Mouse (Mus musculus) neural tube, embryonic 11.5 days (tissue): ENCODE data around the gene Lcn10. TPM values are rescaled to one million over a fixed set of nuclear protein-coding genes. Genes with fewer than 3 reads are reported as not detected.
A peak's percentile ranks its signal among the peaks of the same experiment; 100 is the strongest.

Experiments
- ATAC-seq: fragments of 200-750 bp; cut with Nextera tagmentation; 2 replicates; pipeline ENCODE4 v1.8.0; 2017; ENCODE audit warnings: moderate number of reproducible peaks, mild to moderate bottlenecking, moderate TSS enrichment, moderate library complexity; ENCODE audit not compliant: insufficient read depth, low FRiP score, low TSS enrichment
- DNase-seq: peaks from one replicate; pipeline ENCODE4 v3.0.0-alpha.2; 2015; ENCODE audit warnings: low spot score
- H3K27ac ChIP-seq: fragments of 300-500 bp; sonication (generic); 2 replicates; pipeline ENCODE4 v1.5.1; 2014; ENCODE audit warnings: low read depth, mild to moderate bottlenecking, low read length
- H3K27me3 ChIP-seq: fragments of 300-500 bp; sonication (generic); 2 replicates; pipeline ENCODE4 v1.6.1; 2014; ENCODE audit warnings: mild to moderate bottlenecking, low read length, mixed read lengths; ENCODE audit not compliant: control insufficient read depth, insufficient read depth
- H3K36me3 ChIP-seq: fragments of 300-500 bp; sonication (generic); 2 replicates; pipeline ENCODE4 v1.6.1; 2014; ENCODE audit warnings: mild to moderate bottlenecking, low read length, moderate library complexity, mixed read lengths; ENCODE audit not compliant: control insufficient read depth, insufficient read depth
- H3K4me1 ChIP-seq: fragments of 300-500 bp; sonication (generic); 2 replicates; pipeline ENCODE4 v1.6.1; 2014; ENCODE audit warnings: low read length, mixed read lengths; ENCODE audit not compliant: control insufficient read depth, insufficient read depth
- H3K4me2 ChIP-seq: fragments of 300-500 bp; sonication (generic); 2 replicates; pipeline ENCODE4 v1.6.1; 2014; ENCODE audit warnings: low read depth, mild to moderate bottlenecking, moderate library complexity
- H3K4me3 ChIP-seq: fragments of 300-500 bp; sonication (generic); 2 replicates; pipeline ENCODE4 v1.5.1; 2014; ENCODE audit warnings: low read depth, low read length
- H3K9ac ChIP-seq: fragments of 300-500 bp; sonication (generic); 2 replicates; pipeline ENCODE4 v1.6.1; 2014; ENCODE audit warnings: mild to moderate bottlenecking, low read length
- H3K9me3 ChIP-seq: fragments of 300-500 bp; sonication (generic); 2 replicates; pipeline ENCODE4 v1.6.1; 2016; ENCODE audit warnings: low read length; ENCODE audit not compliant: control insufficient read depth
- WGBS: fragments of 180-500 bp; shearing (Covaris S2); extraction: QIAGEN DNeasy Blood & Tissue Kit; methylation state at CpG from one replicate; pipeline ENCODE4 v1.1.7; 2014; 5-methylcytosine and 5-hydroxymethylcytosine counted together
- polyA plus RNA-seq: library from polyadenylated mRNA; unstranded; fragments of >200 nt; fragmentation: Nextera tagmentation; extraction: Ambion mirVana; gene quantifications from 2 replicates; pipeline ENCODE4 v1.2.1, GENCODE M21; 2014

Lcn10 gene
- polyA plus RNA-seq, 1 experiment from 2014 or later = not detected

DNA sequence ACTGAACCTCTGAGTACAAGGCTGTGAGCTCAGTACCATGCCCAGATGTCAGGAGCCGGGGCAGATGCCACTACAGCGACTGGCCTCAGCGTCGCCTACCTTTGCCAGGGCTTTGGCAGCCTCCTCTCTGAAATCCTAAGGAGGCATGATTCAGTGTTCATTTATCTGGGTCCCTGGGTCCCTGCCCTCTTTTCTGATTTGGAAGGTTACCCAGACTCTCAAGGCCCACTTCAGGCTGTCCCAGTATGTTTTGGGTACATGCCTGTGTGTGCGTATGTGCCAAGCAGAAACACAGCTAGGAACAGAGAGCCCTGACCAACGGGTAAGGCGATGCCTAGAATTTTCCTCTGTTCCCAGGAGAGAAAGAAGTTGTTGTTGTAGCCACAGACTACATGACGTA, 22.2 kb upstream of the Lcn10 start:
- no peak overlapping the region for H3K4me3 ChIP-seq
- WGBS = 86% methylated on average over 8 of the region's 8 CpGs
- no peaks in the 10 kb centered on the region for H3K36me3 ChIP-seq
- H3K27me3 ChIP-seq = no peaks in the 10 kb centered on the region
- H3K27ac ChIP-seq = no peak overlapping the region
- no peaks in the 10 kb centered on the region for H3K4me1 ChIP-seq
- DNase-seq = no peak
- no peaks in the 10 kb centered on the region for H3K9me3 ChIP-seq
- no peak overlapping the region for H3K4me2 ChIP-seq
- no peak overlapping the region for H3K9ac ChIP-seq
- ATAC-seq = no peak

DNA sequence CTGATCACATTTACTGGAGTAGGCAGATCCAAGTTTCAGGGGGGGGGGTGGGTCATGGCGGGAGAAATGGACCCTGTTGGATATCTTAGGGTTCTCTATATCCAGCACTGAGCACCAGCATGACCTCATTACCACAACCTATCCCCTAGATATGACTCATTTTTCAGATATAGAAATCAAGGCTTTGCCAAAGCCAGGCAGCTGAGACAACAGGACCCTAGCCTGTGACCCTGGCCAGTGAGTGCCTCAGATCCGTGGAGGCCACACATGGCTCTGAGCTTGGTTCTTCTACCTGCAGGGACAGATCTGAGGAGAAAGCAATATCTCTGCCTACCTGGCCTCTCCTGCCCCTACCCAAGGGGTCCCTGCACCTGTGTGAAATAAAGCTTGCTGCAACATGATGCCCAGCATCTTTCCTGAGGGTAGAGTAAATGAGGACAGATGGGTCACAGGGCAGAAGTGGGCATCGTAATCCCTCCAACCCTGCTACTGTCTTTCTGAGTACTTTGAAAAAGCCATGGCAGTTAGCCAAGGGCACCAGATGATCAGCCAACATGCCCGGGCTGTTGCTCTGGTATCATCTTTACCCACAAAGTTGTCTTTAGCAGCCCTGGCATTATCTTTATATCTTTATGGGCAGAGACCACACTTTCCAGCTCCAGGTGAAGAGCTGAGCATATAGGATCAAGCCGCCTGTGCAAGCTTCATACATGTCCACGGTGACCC, 21.1 kb upstream of the Lcn10 start:
- Histone ChIP-seq H3K27me3 (no peaks in the 10 kb centered on the region), H3K36me3 (no peaks in the 10 kb centered on the region), H3K27ac (no peak overlapping the region), H3K4me3 (no peak overlapping the region), H3K4me1 (no peaks in the 10 kb centered on the region), H3K9me3 (no peaks in the 10 kb centered on the region), H3K4me2 (no peak overlapping the region), H3K9ac (no peak overlapping the region)
- DNase-seq = no peak
- WGBS = 84% methylated on average over 6 of the region's 6 CpGs
- no peak for ATAC-seq

DNA sequence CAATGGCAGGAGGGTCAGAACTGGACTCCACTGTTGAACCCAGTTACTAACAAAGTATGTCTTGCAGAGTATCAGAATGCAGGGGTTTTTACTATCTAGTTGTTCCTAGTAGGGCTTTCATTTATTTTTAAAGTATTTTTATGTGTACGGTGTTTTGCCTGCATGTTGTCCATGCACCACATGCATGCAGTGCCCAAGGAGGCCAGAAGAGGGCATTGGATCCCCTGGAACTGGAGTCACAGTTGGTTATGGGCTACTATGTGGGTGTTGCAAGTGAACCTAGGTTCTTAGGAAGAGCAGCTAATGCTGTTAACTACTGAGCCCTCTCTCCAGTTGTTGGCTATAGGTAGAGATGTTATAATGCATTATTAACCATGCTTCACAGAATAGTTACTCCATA, 19.0 kb upstream of the Lcn10 start:
- no peaks in the 10 kb centered on the region for H3K4me1 ChIP-seq
- 77% methylated on average over 1 of the region's 1 CpGs for WGBS
- H3K4me2 ChIP-seq = no peak overlapping the region
- no peaks in the 10 kb centered on the region for H3K9me3 ChIP-seq
- H3K27me3 ChIP-seq = no peaks in the 10 kb centered on the region
- DNase-seq = peak; percentile 32
- no peak for ATAC-seq
- H3K9ac ChIP-seq = no peak overlapping the region
- no peak overlapping the region for H3K27ac ChIP-seq
- H3K4me3 ChIP-seq = no peak overlapping the region
- no peaks in the 10 kb centered on the region for H3K36me3 ChIP-seq

DNA sequence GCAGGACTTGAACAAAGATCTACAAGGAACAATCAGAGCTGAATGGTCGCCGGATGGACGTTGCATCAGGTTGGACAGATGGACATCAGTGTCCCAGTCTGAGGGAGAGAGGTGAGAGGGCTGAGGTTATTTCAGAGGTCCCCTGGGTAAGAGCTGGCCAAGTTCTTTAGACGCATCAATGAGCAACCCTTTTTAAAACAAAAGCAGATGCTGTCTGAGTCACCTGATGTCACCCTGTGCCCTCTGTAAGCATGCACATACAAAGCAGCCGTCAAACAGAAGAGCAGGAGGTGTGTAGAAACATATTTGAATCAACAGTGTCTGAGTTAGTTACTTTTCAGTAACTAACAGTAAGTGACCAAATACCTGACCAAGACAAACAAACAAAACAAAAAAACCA, 18.4 kb upstream of the Lcn10 start:
- Histone ChIP-seq H3K4me1 (no peaks in the 10 kb centered on the region), H3K27me3 (no peaks in the 10 kb centered on the region)
- ATAC-seq = no peak

GRCm38 (mm10) chr2:25666516-25666915, 16.0 kb upstream of the Lcn10 start:
- WGBS = 58% methylated on average over 1 of the region's 1 CpGs

More for the DNA sequence above, 18.4 kb upstream of the Lcn10 start:
- Histone ChIP-seq H3K27ac (no peak overlapping the region), H3K9me3 (no peaks in the 10 kb centered on the region), H3K4me3 (no peak overlapping the region), H3K4me2 (no peak overlapping the region), H3K9ac (no peak overlapping the region), H3K36me3 (no peaks in the 10 kb centered on the region)
- DNase-seq = no peak
- 78% methylated on average over 5 of the region's 5 CpGs for WGBS

GRCm38 (mm10) chr2:25676486-25676885, 6.0 kb upstream of the Lcn10 start, which contains the start of gene Lcn6:
Gene Lcn6 (plus strand): TSS chr2:25676786.
- H3K4me1 ChIP-seq = no peaks in the 10 kb centered on the region
- no peak within 1 kb of the TSS for H3K4me3 ChIP-seq
- no peak within 1 kb of the TSS for H3K27ac ChIP-seq
- ATAC-seq = no peak
- no peak within 1 kb of the TSS for H3K4me2 ChIP-seq
- no peak for DNase-seq
- no peaks in the 10 kb centered on the region for H3K9me3 ChIP-seq
- no peaks in the 10 kb centered on the region for H3K27me3 ChIP-seq
- H3K9ac ChIP-seq = no peak within 1 kb of the TSS
- H3K36me3 ChIP-seq = no peaks in the 10 kb centered on the region
- 98% methylated on average over 3 of the region's 3 CpGs for WGBS

More at GRCm38 (mm10) chr2:25666516-25666915, 16.0 kb upstream of the Lcn10 start:
- DNase-seq = no peak
- no peaks in the 10 kb centered on the region for H3K27me3 ChIP-seq
- H3K4me1 ChIP-seq = no peaks in the 10 kb centered on the region
- H3K4me2 ChIP-seq = no peak overlapping the region
- no peaks in the 10 kb centered on the region for H3K36me3 ChIP-seq
- no peak overlapping the region for H3K9ac ChIP-seq
- H3K4me3 ChIP-seq = no peak overlapping the region
- no peak for ATAC-seq
- no peaks in the 10 kb centered on the region for H3K9me3 ChIP-seq
- H3K27ac ChIP-seq = no peak overlapping the region

DNA sequence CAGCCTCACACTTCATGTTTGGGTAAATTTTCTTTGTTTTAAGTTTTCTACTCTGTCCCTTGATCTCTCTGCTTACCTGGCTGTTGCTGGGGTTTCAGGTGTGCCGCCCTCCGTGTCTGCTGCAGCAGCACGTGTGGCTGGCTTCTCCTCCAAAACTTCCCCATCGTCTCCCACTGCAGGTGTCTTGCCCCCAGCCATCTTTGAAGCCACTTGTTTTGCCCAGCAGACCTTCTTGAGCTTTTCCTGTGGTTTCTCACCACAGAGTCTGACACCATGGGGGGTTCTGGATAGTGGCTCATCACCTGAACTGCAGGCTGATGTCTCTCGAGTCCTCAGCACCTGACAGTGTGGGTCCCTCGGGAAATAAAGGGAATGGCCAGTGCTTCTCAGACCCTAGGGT, 3.0 kb upstream of the Lcn10 start:
- H3K4me1 ChIP-seq = no peaks in the 10 kb centered on the region
- no peaks in the 10 kb centered on the region for H3K9me3 ChIP-seq
- no peak overlapping the region for H3K9ac ChIP-seq
- no peak overlapping the region for H3K27ac ChIP-seq
- H3K27me3 ChIP-seq = no peaks in the 10 kb centered on the region
- H3K4me3 ChIP-seq = no peak overlapping the region
- no peaks in the 10 kb centered on the region for H3K36me3 ChIP-seq
- DNase-seq (no peak), ATAC-seq (no peak)
- WGBS = 84% methylated on average over 6 of the region's 6 CpGs
- no peak overlapping the region for H3K4me2 ChIP-seq

DNA sequence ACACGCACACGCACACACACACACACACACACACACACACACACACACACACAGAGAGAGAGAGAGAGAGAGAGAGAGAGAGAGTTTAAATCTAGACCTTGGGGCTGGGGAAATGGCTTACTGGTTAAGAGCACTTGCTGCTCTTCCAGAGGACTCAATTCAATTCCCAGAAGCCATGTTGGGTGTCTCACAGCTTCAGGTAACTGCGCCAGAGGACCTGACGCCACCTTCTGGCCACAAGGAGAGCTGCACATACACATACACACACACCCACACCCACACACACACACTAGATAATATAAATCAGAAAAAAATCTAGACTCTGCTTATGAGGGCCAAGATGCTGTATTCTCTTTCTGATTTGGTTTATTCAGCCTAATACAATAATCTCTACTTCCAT, 4.4 kb downstream of the Lcn10 start:
- ATAC-seq = no peak
- Histone ChIP-seq H3K27ac (no peak overlapping the region), H3K4me3 (no peak overlapping the region), H3K4me1 (no peaks in the 10 kb centered on the region), H3K36me3 (no peaks in the 10 kb centered on the region), H3K27me3 (no peaks in the 10 kb centered on the region), H3K4me2 (no peak overlapping the region), H3K9ac (no peak overlapping the region), H3K9me3 (no peaks in the 10 kb centered on the region)
- WGBS = 68% methylated on average over 3 of the region's 4 CpGs
- DNase-seq = no peak

DNA sequence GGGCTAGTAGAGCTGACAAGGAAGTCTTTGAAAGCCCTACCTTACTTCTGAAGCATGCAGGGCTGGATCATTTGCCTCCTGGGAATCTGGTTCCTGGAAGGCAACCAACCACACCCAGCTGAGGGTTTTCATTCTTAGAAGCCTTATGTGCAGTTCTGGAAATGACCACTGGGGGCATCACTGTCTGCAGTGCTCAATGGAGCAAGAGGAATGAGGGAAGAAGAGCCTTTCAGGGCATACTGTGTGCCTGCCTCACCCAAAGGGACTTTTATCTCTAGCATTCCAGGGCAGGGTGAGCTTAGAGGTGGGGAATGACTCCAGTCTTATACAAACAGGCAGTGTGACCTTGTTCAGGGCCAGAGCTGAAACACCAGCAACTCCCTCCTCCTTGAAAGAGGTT, 12.1 kb downstream of the Lcn10 start:
- H3K9ac ChIP-seq = no peak overlapping the region
- no peaks in the 10 kb centered on the region for H3K4me1 ChIP-seq
- H3K36me3 ChIP-seq = no peaks in the 10 kb centered on the region
- no peak overlapping the region for H3K4me2 ChIP-seq
- ATAC-seq = no peak
- no peak overlapping the region for H3K27ac ChIP-seq
- no peaks in the 10 kb centered on the region for H3K9me3 ChIP-seq
- H3K4me3 ChIP-seq = no peak overlapping the region
- DNase-seq = peak; percentile 68
- no peaks in the 10 kb centered on the region for H3K27me3 ChIP-seq
